Mouse (Mus musculus): ENCODE data around the gene Mmp9.

DNA sequence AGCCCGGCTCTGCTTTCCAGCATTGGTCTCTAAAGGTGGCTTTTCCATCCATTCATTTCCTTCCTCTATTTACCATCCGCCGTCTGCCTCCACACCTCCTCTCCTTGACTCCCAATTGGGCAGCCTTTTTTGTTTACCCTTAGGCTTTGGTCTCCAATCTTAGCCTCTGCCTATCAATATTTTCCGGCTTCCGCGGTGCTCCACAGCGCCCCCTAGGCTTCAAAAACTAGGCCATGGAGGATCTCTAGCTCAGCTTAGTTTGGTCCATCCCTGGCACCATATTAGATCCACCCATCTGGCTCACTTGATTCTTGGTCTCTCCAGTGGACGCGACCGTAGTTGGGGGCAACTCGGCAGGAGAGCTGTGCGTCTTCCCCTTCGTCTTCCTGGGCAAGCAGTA is 9.9 kb downstream of the Mmp9 start:
- TF ChIP-seq CTCF (IDR thresholded peaks at IDR 0.05; ENCODE audit: borderline replicate concordance, extremely low read depth, insufficient read depth, insufficient read length) (peak; percentile 58; the same call in 1 of the 2 replicates), POLR2A (IDR thresholded peaks at IDR 0.05; ENCODE audit: borderline replicate concordance, extremely low read depth, insufficient read depth, insufficient read length, poor library complexity, severe bottlenecking) (no peak)

All from brain, embryonic 14.5 days (tissue).